Mouse (Mus musculus) embryonic fibroblast, embryonic 13.5 days (primary cell): ENCODE data around the gene Bcl2a1b. TPM values are rescaled to one million over a fixed set of nuclear protein-coding genes. Genes with fewer than 3 reads are reported as not detected.
"Not testable (repeated sequence)": the region's sequence is repeated elsewhere in the genome, so short reads cannot be mapped to it uniquely, and the experiment has no call there.

ENCODE experiments used
- H3K27ac ChIP-seq: 2 replicates; pipeline ENCODE4 v1.5.1; 2012; ENCODE audit warnings: low read length, control low read depth, inconsistent platforms; ENCODE audit not compliant: insufficient read depth
- H3K4me1 ChIP-seq: 2 replicates; pipeline ENCODE4 v1.6.1; 2011; ENCODE audit warnings: low read length; ENCODE audit not compliant: control insufficient read depth, insufficient read depth
- H3K4me3 ChIP-seq: 2 replicates; pipeline ENCODE4 v1.5.1; 2011; ENCODE audit warnings: mild to moderate bottlenecking, control low read depth, low read length; ENCODE audit not compliant: insufficient read depth
- CTCF ChIP-seq: IDR thresholded peaks from 2 replicates; pipeline ENCODE4 v1.5.1; 2011; ENCODE audit warnings: mild to moderate bottlenecking, control low read depth, low read length, moderate library complexity, borderline replicate concordance; ENCODE audit not compliant: insufficient read depth
- POLR2A ChIP-seq: IDR thresholded peaks from 2 replicates; pipeline ENCODE4 v1.6.1; 2011; ENCODE audit warnings: low read depth, mild to moderate bottlenecking, control low read depth, low read length, moderate library complexity
- polyA plus RNA-seq: library from polyadenylated mRNA; stranded (reverse); fragments of >200 nt; gene quantifications from 2 replicates; pipeline ENCODE4 v1.2.4, GENCODE M21; 2011; ENCODE audit warnings: low read depth; ENCODE audit not compliant: missing spikeins, insufficient read length

The Bcl2a1b gene
- polyA plus RNA-seq, 1 experiment, result not detected

DNA sequence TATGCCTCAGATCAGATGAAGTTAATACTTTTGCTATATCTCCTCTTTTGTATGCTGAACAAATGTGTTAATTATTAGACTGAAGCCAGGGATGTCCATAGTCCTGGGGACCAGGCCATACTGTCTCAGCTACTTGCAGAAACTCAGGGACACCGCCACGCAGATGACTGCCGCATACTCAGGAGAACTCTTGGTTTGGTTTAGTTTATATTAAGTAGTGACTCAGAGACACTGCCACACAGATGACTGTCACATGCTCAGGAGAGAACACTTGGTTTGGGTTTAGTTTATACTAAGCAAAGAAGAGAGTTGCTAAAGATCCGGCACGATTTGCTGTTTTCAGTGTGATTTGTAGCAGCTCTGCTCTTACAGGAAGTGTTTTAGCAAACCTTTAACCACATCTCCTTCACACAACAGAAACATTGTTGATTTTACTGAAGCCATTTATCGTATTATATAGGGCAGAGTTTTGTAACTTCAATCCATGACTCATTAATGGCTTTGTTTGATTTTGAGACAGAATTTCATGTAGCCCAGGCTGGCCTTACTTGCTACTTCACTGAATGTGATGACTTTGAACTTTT lies 21.8 kb downstream of the Bcl2a1b start:
- H3K4me1 ChIP-seq, H3K4me3 ChIP-seq, H3K27ac ChIP-seq: not testable (repeated sequence)

DNA sequence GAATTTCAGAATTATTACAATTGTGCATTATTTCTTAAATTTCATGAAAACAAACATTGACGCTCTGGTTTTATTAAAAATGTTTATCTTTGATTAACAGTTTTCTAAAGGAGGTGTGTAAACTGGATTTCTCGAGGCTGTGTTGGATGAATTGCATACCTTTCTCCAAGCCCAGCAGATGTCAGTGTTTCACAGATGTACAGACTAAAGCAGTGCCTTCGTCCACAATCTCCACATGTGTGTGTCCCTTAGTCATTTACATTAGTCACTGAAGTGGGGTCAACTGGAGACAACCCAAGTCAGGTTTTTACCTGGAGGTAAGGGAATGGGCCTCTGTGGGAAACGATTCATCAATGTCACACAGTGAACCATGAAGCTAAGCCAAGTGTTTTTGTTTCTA lies 27.1 kb downstream of the Bcl2a1b start:
- TF ChIP-seq CTCF, result no peak
- TF ChIP-seq POLR2A, result no peak
- Histone ChIP-seq H3K4me3 (no peak overlapping the region), H3K4me1 (no peaks in the 10 kb centered on the region), H3K27ac (no peak overlapping the region)

DNA sequence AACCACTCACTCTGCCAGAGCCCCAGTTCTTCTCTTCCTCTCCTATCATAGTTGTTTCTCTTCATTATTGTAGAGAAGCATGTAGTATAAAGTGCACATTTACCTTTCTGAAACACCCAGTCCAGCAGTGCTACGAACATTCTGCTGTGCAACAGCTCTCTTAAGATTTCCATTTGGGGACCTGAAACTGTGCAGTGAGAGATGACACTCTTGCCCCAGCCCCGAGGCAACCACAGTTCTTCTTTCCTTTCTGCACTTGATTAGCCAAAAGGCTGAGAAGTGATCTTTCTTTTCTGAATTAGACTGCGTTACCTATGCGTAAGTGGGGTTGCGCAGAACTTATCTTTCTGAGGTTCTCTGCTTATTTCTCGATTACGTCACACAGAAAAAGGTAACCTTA lies 29.1 kb downstream of the Bcl2a1b start:
- Histone ChIP-seq H3K27ac (no peak overlapping the region), H3K4me1 (no peaks in the 10 kb centered on the region), H3K4me3 (no peak overlapping the region)
- no peak for TF ChIP-seq POLR2A
- TF ChIP-seq CTCF, result no peak

DNA sequence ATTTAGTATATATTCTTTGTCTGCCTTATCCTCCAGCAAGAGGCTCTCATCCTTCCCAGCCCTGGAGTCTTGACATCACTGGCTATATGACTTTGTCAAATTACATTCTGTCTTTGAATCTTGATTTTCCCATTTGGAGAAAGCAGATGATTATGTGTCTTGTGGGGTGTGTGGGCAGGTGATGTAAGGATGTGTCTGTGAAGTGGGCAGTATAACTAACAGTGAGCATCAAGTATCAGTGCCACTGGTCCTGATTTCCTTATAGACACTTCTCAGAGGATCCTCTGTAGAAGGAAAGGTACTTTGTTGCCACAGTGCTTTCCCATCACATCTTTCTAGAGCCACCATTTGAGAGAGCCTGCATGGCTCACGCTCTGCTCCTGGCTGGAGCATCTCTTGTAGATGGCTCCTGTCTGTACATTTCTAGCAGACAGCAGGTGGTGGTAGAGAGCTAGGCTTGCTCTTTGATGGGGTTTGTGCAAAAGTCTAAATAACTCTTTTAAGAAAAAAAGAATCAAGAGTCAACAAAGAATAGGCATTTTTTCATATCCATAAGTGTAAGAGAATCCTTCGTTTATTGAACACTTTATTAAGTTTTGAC lies 32.0 kb downstream of the Bcl2a1b start:
- not testable (repeated sequence) for H3K4me3 ChIP-seq, H3K27ac ChIP-seq, H3K4me1 ChIP-seq

DNA sequence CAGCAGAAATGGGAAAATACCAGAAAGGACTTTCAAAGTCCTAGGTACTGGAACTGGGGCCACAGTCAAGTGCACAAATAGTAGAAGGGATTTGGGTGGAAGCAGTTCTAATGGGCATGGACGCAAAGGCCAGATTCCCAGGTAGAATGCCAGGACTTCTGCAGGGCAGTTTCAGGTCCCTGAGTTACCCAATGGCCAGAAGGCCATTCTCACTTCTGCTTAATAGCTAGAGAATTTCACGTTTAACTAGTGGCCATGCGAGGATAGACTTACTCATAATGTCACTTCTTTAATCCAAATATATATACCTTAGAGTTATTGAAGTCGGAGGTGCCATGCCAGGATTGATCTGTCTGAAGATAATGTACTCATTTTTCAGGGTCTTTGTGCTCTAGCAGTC lies 38.1 kb downstream of the Bcl2a1b start:
- H3K4me3 ChIP-seq, H3K27ac ChIP-seq, H3K4me1 ChIP-seq: not testable (repeated sequence)

DNA sequence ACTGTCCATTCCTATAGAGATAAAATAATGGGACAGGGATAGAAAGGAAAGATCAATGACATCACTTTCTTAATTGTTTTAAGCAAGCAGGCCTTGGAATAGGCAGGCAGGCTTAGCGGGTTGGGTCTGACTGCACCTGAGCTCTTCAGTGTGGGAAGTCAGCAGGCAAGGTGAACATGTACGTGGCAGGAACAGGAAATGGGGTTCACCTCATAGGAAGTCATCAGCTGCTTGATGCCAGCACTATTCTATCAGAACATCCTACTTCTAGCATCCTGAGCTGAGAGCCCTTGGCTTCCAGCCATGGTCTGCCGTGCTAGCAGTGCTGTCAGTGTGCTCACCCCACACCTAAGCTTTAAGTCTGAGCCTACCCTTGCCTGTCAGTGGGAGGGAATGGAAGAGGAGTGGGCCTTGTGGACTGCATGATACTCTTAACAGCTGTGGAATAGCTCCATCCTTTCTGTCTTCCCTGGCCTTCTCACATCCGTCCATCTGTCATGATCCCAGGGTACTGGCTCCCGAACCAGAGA lies 40.0 kb downstream of the Bcl2a1b start:
- H3K4me3 ChIP-seq, H3K27ac ChIP-seq, H3K4me1 ChIP-seq: not testable (repeated sequence)

DNA sequence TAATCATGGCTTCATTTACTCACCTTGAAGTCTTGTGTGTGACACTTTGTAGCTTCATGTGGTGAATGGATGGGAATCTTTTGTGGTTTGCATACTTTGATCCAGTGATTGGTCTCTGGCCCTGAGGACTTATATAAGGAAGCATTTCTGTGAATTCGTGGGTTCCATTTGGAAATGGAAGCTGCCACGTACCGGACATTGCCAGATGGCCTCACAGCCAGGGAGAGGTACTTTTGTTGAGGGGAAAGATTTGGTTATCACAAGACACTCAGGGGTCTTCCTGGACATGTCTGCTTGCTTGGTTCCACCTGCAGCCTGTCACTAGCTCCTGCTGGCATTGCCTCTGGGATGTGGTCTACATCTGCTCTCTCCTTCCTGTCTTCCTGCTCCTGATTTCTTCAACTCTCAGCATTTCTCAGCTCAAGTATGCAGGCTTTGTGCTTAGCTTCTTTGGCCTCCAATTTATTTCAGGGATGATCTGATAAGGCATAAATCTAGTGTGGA lies 41.6 kb downstream of the Bcl2a1b start:
- H3K27ac ChIP-seq, H3K4me1 ChIP-seq, H3K4me3 ChIP-seq: not testable (repeated sequence)

DNA sequence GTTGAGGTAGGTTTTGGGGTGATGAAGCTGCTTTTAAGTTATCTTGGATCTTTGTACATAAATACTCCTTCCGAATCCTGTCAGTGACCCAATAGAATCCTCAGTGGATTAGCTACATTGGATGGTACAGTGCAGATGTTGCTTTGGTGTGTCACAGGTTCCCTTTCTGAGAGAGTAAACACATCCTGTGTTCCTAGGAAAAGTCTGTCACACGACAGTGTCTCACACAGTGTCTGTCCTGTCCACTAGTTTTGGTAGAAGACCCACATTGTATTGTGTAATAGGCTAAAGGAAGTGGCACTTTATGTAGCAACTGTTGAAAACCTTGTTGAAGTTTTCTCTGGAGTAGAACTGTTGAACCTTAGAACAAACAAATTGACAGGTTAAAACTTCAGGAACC lies 54.4 kb downstream of the Bcl2a1b start:
- no peak for TF ChIP-seq CTCF
- no peak for TF ChIP-seq POLR2A
- Histone ChIP-seq H3K27ac (no peak overlapping the region), H3K4me3 (no peak overlapping the region)

DNA sequence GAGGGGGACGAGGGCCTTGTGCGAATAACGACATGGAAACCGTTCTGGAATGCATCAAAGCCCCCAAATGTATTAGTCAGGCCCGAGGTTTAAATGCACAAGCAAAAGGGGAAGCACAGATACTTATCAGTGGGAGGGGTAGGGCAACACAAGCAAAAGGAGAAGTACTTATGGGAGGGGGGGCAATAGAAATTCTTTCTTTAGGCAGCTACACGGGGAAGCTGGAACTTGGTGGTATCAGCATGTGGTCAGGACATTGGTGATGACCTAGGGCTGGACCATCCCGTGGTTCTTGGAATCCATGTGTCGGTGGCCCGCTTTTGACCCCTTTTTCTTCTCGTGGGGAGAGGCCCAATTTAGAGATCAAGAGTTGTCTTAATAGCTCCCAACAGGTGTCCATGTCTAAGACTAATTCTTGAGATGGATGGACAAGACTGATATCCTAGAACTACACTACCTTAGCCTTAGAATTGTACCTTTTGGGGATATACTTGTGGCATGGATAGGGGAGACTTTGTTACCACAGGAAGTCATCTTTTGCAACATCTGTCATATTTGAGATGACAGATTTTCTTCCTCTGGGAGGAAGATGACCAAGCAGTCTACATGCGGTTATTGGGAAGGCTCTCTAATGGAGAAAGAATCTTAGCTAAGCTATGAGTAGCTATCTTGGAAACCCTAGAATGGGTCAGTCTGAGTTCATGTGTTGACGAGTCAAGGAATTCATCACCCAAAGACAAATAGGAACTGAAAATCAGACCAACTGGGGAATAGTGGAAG lies 57.7 kb downstream of the Bcl2a1b start:
- Histone ChIP-seq H3K4me1 (no peaks in the 10 kb centered on the region), H3K27ac (no peak overlapping the region), H3K4me3 (no peak overlapping the region)
- TF ChIP-seq CTCF, result no peak
- no peak for TF ChIP-seq POLR2A

More for the DNA sequence above, 54.4 kb downstream of the Bcl2a1b start:
- H3K4me1 ChIP-seq, result no peaks in the 10 kb centered on the region

Other genes with a start within 250 kb of the Bcl2a1b start
- gene Bcl2a1a, start 242.3 kb upstream of the Bcl2a1b start, polyA plus RNA-seq, result not detected in 2 replicates
- gene Trim43b, start 106.4 kb upstream of the Bcl2a1b start, polyA plus RNA-seq, result 0.23 TPM in 1 of 2 replicates, not detected in the other
- gene Gm29094, start 170 bp downstream of the Bcl2a1b start, polyA plus RNA-seq, result not detected in 2 replicates
- 10.4 and 13.2 TPM in 2 replicates for gene Mthfs, start 11.5 kb downstream of the Bcl2a1b start, polyA plus RNA-seq